Mouse (Mus musculus) right cerebral cortex, postnatal 25 days (tissue): Measurements from ENCODE around the gene Them4.
A peak's percentile ranks its signal among the peaks of the same experiment; 100 is the strongest.

Experiments used
- DNase-seq: peaks from one replicate; pipeline ENCODE4 v3.0.0; 2022

Gene Them4

DNA sequence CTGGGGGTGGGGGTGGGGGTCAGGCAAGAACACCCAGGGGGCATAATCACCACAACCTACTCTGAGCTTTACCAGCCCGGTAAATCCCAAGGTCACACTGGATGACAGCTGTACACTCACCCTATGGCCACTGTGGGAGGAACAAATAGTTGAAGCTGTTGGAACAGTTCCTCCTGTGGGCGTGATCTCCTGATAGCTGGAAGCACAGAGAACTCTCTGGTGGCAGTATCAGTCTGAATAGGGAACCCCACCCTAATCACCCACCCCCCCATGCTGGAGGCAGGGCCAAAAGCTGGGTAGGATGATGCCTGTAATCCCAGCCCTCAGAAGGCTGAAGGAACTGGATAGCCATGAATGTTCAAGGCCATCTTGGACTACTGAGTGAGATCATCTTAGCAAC is 59.8 kb downstream of the Them4 start:
- DNase-seq = no peak

DNA sequence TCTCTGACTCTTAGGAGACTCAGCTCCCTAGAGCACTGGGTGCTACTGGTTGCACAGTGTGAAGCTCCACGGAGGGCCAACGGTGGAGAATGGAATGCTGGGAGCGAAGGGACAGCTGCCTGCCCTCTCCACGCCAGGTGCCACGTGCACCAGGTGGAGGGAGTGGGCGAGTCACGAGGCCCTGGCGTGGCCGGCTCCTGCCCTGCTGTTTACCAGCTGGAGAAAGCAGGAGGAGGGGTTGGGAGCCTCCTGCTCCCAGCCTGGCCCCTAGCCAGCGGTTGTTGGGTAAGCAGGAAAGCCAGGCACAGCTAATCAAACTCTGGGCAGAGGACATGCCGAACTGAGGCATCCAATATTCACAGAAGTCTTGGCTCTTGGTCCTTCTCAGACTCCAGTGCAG is 61.7 kb downstream of the Them4 start:
- DNase-seq = no peak

DNA sequence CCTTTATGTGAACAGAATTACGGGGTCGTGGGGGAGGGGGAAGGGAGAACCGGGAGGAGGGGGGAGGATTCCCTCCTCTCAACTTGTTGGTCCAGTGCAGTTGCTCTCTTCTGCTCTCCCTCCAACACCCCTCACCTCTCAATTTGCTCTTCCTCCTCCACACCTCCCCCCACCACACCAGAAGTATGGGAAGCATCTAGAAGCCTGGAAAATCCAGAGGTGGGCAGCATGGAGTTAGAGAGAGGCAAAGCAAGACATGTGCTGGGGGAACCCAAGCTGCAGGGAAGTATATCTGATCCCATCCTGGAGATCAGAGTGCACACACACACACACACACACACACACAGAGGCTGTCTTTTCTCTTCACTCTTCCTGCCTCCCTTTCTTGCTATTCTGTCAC is 62.1 kb downstream of the Them4 start:
- DNase-seq = no peak

DNA sequence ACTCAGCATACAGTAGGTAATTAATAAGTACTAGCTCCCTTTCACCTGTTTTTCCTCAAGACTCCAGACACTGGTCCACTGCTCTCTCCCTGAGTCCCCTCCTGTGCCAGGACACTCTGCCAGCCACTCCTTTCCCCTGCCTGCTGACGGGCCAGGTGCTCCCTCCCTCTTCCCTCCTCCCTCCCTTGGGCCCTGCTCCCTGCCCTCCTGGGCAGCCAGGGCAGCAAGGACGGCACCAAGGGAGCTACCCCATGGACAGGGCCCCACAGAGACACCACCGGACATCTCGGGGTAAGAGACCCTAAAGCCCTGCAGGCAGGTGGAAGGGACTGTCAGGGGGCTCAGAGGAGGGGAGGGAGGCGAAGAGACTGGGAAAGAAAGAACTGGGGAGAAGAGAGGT is 62.8 kb downstream of the Them4 start, which contains the start of gene Rorc:
TSS of gene Rorc (plus strand) at position 154 of the 400 bp plus-strand sequence.
- no peak for DNase-seq

DNA sequence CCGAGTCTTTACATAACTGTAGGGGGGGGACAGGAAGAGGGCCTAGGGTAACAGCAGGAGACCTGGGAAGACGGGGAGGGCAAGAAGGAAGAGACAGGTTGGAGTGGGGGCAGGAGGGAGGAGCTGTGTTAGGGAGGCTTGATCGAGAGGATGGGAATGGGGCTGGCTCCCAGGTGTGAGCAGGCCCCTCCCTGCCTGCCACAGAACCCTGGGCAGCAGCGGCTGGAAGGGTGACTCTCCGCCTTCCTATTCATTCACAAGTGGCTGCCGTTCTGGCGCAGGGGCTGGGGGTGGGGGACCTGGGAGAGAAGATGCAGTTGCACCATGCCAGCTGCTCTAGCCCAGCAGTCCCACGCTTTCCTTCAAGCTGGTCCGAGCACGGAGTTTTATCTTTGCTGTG is 63.2 kb downstream of the Them4 start:
- DNase-seq = peak; percentile 17

DNA sequence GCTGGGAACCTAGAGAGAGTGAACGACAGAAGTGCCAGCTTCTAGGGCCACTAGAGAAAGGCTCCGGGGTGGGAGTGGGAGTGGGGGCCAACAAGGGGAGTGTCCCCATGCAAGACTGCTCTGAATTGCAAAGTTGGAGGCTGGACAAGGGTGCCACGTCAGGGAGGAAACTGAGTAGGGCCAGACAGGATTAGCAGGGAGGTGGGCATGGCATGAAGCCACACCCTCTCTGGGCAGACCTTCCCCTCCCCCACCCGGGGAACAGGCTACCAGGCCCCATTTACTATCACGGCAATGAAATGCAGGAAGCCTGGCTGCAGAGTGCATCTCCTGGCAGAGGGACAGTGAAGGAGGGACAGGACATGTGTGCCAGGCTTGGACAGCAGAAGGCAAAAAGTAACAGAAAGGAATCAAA is 63.7 kb downstream of the Them4 start:
- DNase-seq = no peak

DNA sequence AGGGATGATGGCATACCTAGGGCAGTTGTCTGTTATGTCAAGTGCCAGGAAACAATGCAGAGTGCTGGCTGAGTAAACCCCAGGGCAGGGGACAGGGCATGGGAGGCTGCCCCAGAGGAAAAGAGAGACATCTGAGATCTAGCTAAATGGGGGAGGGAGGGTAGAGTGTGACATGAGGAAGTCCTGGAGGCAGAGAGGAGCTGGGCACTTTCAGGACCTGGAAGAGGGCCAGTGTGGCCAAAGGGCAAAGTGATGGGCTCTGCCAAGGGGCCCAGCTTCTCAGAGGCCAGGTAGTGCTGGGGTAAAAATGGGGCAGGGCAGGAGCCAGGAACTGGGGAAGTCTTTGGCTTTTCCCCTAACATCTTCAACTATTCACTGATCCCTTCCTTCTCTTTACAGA is 64.7 kb downstream of the Them4 start:
- no peak for DNase-seq

DNA sequence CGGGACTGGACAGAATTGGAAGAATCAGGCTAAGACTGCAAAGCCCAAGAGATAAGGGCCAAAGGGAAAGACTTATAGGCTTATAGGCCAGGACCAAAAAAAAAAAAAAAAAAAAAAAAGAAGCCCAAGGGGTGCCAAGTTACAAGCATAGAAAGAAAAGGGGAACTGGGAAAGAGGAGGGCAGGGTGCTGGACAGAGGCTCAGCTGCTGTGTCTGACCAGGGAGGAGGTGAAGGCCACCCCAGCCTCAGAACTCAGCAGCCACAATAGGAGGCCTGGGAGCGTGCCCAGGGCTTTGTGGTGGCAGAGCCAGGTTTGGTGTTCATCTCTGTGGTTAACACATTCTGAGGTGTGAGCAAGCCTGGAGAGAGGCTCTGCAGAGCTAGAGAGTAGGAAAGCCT is 65.3 kb downstream of the Them4 start:
- no peak for DNase-seq

DNA sequence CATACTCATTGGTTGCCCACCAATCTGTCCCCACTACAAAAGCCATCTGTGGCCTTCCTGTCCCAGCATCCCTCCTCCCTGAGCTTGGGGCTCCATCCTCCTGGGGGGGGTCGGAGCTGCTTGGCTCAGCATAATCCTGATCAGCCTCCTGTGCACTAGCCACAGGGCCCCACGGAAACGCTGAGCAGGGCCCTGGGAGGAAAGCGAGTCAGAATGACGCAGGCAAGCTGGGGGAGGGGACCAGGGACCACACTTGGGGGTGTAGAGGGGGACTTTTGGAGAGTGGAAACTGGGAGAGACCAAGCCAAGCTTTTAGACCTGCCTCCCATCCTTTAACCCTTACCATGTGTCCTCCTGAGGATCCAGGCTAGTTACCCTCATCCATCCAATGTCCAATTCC is 66.0 kb downstream of the Them4 start:
- no peak for DNase-seq

DNA sequence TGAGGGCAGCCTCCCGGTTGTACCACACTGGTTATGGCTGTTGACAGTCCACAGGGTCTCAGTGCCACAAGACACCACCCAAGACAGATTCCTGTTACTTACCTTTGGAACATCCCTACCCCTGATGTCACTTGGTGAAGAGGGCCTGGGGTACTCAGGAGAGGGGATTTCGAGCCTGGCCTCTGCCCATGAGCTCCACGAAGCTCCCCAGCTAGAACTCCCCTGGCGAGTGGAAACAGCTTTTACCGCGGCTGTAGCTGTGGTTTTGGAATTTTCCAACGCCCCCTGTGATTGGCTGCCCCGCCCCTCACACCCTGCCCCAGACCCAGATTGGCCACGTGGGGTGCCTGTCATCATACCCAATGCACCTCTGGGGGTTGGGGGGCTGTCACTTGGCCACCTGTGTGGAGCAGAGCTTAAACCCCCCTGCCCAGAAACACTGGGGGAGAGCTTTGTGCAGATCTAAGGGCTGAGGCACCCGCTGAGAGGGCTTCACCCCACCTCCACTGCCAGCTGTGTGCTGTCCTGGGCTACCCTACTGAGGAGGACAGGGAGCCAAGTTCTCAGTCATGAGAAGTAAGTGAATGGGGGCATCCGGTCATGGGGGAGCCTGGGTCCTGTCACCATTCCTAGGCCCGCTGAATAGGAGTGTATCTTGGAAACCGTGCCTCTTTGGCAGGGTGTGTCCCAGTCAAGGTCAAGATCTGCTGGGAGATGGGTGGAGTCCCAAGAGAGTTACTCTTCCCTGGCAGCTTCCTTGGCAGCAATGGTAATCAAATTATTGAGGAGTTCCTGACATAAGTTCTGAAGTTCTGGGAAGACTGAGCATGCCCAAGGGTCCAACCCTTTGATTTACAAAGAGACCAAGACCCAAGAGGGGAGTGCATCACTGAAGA is 67.4 kb downstream of the Them4 start:
- DNase-seq = no peak

DNA sequence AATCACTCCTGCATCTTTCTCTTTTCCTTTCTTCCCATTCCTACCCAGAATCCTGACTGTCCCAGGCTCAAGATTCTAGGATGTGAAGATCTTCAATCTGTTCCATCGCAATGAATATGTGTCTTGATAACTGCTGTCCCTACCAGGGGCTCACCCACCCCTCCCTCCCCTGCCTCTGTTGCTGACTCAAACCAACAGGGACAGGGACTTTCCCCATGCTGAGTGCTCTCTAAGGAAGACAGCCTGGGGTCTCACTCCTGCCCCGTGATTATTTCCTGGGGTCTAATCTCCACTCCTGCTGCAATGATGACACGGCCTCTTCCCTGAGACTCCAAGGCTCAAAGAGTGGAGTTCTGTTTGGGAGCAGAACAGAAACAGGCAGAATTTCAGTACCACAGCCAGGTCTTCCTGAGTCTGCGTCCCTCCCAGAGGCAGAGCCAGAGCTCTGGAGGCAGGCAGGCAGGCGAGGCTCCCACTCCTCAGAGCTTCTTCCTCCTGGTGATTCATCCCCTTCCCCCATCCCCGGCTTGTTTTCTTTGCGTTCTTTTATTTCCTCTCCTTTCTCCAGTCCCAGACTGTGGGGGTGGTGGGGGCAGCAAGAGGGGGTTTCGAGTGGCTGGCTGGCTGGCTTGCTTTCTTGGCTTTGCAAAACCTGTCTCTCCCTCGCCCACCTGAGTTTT is 70.1 kb downstream of the Them4 start:
- peak; percentile 26 for DNase-seq
